Mouse (Mus musculus) embryonic facial prominence, embryonic 10.5 days (tissue): ENCODE measurements at regions not wholly inside any gene's neighbourhood (a gene's known extent, or its start where the extent isn't known, plus 50 kb on each side); places are given as distances from the start of the nearest gene placed in this dataset.

Experiments
- DNase-seq: peaks from one replicate; pipeline ENCODE4 v3.0.0-alpha.2; 2017; ENCODE audit warnings: low spot score
- H3K27ac ChIP-seq: fragments of 300-500 bp; sonication (generic); replicated peaks from 2 replicates; pipeline ENCODE4 v1.5.1; 2016; ENCODE audit warnings: mild to moderate bottlenecking
- H3K27me3 ChIP-seq: fragments of 300-500 bp; sonication (generic); replicated peaks from 2 replicates; pipeline ENCODE4 v1.6.1; 2016; ENCODE audit warnings: low read depth, mild to moderate bottlenecking; ENCODE audit not compliant: poor library complexity, severe bottlenecking
- H3K36me3 ChIP-seq: fragments of 300-500 bp; sonication (generic); replicated peaks from 2 replicates; pipeline ENCODE4 v1.6.1; 2016; ENCODE audit warnings: mild to moderate bottlenecking, moderate library complexity
- H3K4me1 ChIP-seq: fragments of 300-500 bp; sonication (generic); 2 replicates; pipeline ENCODE4 v1.6.1; 2016
- H3K4me3 ChIP-seq: fragments of 300-500 bp; sonication (generic); 2 replicates; pipeline ENCODE4 v1.5.1; 2016; ENCODE audit warnings: mild to moderate bottlenecking, moderate library complexity
- H3K9me3 ChIP-seq: fragments of 300-500 bp; sonication (generic); 2 replicates; pipeline ENCODE4 v1.6.1; 2016; ENCODE audit warnings: mild to moderate bottlenecking
- WGBS: fragments of 180-500 bp; shearing (Covaris S2); methylation state at CpG from one replicate; pipeline ENCODE4 v1.1.7; 2016; 5-methylcytosine and 5-hydroxymethylcytosine counted together

DNA sequence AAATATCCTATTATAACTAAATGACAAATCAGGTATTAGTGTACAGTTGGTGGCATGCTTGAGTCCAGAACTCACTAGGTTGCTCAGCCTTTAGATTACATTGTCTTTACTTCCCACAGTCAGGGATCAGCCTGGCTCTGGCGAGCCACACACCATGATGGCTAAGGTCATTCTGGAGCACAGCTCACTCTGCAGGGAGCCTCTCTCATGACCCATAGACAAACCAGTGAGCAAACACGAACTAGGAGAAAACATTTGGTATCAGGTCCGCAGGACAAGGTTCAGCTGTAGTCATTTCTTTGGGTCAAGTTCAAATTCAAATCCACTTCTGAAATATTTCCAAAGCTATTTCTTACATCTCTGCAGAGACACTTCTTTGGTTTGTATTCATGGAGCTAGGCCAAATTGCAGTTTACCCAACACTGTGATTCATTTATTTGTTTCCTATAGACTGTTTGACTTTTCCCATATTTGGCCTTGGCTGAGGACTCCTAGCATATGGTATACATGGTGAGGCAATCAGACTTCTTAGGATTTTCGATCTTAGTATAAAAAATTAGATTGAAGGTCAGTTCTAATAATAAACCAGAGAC, 64.5 kb upstream of the Eed start:
- no peaks in the 10 kb centered on the region for H3K27me3 ChIP-seq
- H3K4me1 ChIP-seq, result peaks cover 34% of the 10 kb centered on the region
- no peak for DNase-seq
- no peaks in the 10 kb centered on the region for H3K9me3 ChIP-seq
- WGBS, result 79% methylated on average over 4 of the region's 4 CpGs
- H3K4me3 ChIP-seq, result no peak overlapping the region
- no peaks in the 10 kb centered on the region for H3K36me3 ChIP-seq
- no peak overlapping the region for H3K27ac ChIP-seq

DNA sequence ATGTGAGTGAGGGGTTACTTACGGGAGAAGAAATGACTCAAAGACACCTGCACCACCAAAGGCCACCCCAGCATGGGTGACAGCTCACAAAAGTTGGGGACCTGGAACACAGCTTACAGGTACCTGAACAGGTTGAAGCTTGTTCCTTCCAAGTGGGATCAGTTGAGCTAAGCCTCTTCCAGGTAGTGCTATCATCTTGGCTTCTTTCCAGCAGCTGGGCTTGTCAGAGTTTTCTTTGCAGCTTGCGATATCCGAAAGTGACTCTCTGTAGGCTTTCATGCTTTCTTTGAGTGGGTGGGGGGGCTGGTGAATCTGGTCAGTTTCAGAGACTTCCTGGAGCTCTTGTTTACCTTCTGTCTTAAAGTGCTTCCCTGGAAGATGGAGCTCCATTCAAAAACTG, 65.4 kb upstream of the Eed start:
- Histone ChIP-seq H3K27ac (no peak overlapping the region), H3K4me1 (peaks cover 25% of the 10 kb centered on the region), H3K36me3 (no peaks in the 10 kb centered on the region), H3K4me3 (no peak overlapping the region), H3K9me3 (no peaks in the 10 kb centered on the region), H3K27me3 (no peaks in the 10 kb centered on the region)
- 93% methylated on average over 3 of the region's 3 CpGs for WGBS
- no peak for DNase-seq

GRCm38 (mm10) chr7:90046862-90047261, 66.1 kb upstream of the Eed start:
- Histone ChIP-seq H3K4me3 (no peak overlapping the region), H3K4me1 (peaks cover 19% of the 10 kb centered on the region), H3K27ac (no peak overlapping the region), H3K27me3 (no peaks in the 10 kb centered on the region), H3K9me3 (no peaks in the 10 kb centered on the region), H3K36me3 (no peaks in the 10 kb centered on the region)
- no peak for DNase-seq
- 88% methylated on average over 4 of the region's 4 CpGs for WGBS

GRCm38 (mm10) chr7:90048401-90049307, 67.9 kb upstream of the Eed start:
- WGBS, result 75% methylated on average over 10 of the region's 10 CpGs
- Histone ChIP-seq H3K4me1 (peaks cover 13% of the 10 kb centered on the region), H3K27ac (no peak overlapping the region), H3K9me3 (no peaks in the 10 kb centered on the region), H3K27me3 (no peaks in the 10 kb centered on the region), H3K36me3 (no peaks in the 10 kb centered on the region), H3K4me3 (no peak overlapping the region)
- peak; percentile 18 for DNase-seq

DNA sequence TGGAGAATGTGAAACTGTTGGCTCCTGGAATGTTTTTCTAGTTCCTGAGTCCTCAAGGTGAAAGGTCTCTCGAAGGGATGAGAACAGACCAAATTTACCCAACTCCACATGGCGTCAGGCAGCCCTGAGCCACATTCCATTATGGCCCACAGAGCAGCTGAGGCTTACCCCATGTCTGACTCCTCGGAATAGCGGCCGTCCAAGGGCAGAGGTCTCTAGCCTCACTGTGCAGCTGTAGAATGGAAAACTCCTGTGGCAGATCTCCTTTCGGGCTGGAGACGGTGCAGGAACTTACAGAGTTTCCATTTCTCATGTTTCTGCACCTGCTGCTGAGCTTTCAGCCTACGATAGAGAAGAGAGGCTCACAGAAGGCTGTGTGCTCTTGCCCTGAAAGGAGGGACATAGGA, 69.1 kb upstream of the Eed start:
- Histone ChIP-seq H3K36me3 (no peaks in the 10 kb centered on the region), H3K4me1 (peaks cover 19% of the 10 kb centered on the region), H3K27ac (no peak overlapping the region), H3K9me3 (no peaks in the 10 kb centered on the region), H3K4me3 (no peak overlapping the region), H3K27me3 (no peaks in the 10 kb centered on the region)
- 67% methylated on average over 8 of the region's 8 CpGs for WGBS
- DNase-seq, result peak; percentile 20

DNA sequence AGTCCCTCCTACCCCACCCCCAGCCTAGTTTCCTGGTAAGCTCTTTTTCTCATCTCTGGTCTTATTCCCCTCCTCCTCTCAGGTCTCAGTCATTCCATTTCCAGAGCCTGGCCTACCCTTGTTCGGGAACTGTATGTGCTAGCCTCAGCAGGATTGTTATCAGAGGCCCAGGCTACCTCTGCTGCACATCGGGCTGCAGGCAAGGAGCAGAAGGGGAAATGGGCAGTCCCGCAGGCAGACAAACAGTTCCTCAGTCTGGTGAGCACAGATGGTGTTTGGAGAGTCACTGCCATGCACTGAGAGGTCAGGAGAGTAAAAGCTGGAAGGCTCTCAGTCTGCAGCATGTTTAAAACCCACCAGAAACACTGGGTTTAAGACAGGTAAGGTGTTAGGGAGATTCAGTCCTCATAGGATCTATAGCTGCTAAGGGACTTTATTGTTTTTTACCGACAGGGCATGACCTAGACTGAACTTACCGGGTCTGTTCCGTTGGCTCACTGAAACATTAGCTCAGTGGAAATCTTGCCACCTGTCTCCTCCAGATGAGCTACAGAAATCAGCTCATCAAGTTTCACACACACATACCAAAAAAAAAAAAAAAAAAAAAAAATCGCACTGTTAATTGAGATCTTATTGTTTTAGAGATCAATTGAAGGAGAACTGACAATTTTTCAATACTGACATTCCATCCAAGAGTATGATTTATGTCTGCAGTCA, 74.2 kb upstream of the Eed start:
- Histone ChIP-seq H3K4me3 (no peak overlapping the region), H3K4me1 (peaks cover 19% of the 10 kb centered on the region), H3K9me3 (no peaks in the 10 kb centered on the region), H3K27ac (peak overlapping the region; percentile 57), H3K27me3 (no peaks in the 10 kb centered on the region), H3K36me3 (no peaks in the 10 kb centered on the region)
- WGBS, result 42% methylated on average over 7 of the region's 7 CpGs
- peak; percentile 22 for DNase-seq

- Histone ChIP-seq H3K27ac (no peak overlapping the region), H3K27me3 (no peaks in the 10 kb centered on the region), H3K4me1 (peaks cover 23% of the 10 kb centered on the region), H3K4me3 (no peak overlapping the region), H3K9me3 (no peaks in the 10 kb centered on the region), H3K36me3 (no peaks in the 10 kb centered on the region)
- 87% methylated on average over 1 of the region's 1 CpGs for WGBS
- no peak for DNase-seq
These were observed 72.1 kb upstream of the Picalm start for GRCm38 (mm10) chr7:90057947-90058346.

GRCm38 (mm10) chr7:90058636-90059035, 71.4 kb upstream of the Picalm start:
- WGBS, result 84% methylated on average over 4 of the region's 4 CpGs
- DNase-seq, result no peak
- H3K27me3 ChIP-seq, result no peaks in the 10 kb centered on the region

DNA sequence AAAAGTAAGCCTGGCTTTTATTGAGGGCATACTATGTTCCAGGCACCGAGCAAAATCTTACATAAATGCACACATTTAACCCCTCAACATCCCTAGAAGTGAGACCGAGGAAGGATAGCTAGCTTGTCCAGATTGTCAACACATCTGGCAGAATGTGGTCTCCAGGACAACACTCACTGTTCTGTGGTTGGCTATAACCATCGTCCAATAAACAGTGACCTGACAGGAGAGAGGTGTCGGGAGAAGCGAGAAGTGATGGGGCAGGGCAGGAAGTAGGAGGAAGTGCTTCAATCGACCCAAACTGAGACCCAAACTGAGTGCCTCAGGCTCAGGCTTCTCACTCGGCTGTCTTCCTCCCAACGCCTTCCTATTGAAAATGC, 70.8 kb upstream of the Picalm start:
- no peaks in the 10 kb centered on the region for H3K9me3 ChIP-seq
- H3K4me1 ChIP-seq, result peaks cover 19% of the 10 kb centered on the region
- no peak overlapping the region for H3K4me3 ChIP-seq
- H3K27ac ChIP-seq, result no peak overlapping the region
- H3K27me3 ChIP-seq, result no peaks in the 10 kb centered on the region
- DNase-seq, result no peak
- 63% methylated on average over 8 of the region's 8 CpGs for WGBS
- H3K36me3 ChIP-seq, result no peaks in the 10 kb centered on the region

More at GRCm38 (mm10) chr7:90058636-90059035, 71.4 kb upstream of the Picalm start:
- H3K27ac ChIP-seq, result no peak overlapping the region
- peaks cover 22% of the 10 kb centered on the region for H3K4me1 ChIP-seq
- H3K36me3 ChIP-seq, result no peaks in the 10 kb centered on the region
- no peaks in the 10 kb centered on the region for H3K9me3 ChIP-seq
- no peak overlapping the region for H3K4me3 ChIP-seq

DNA sequence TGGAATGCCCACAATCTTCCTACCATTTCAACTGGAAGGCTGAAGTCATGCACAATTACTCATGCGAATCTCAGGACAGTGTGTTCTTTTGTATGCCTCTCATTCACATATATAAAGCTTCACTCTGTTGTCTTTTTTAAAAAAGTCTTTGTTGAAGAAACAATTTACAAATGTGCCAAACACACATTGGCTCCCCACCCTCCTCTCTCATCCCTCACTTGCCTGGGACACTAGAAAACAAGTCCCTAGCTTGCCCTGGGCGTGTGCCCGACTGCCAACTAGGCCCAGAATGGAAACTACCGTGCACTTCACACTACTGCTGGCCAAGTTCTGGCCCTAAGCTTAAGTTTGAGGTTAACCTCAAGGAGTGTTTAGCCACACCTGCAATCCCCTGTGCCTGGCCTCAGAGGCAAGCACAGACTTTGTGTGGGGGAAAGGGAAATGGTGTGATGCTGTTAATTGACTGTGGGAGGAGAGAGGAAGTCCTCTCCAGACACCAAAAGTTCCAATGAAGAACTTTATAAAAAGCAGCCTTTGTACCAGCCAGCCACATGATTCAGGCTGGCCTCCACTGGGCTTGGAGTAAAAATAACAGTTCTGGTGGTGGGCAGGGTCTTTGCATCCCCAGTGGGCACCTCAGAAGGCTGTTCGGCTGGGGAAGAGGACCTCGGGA, 70.2 kb upstream of the Picalm start:
- 0 out of 2 replicates have a peak overlapping the region, but pooled peaks have one; percentile 55 for H3K27ac ChIP-seq
- no peaks in the 10 kb centered on the region for H3K27me3 ChIP-seq
- no peaks in the 10 kb centered on the region for H3K9me3 ChIP-seq
- H3K4me1 ChIP-seq, result peaks cover 17% of the 10 kb centered on the region
- no peak overlapping the region for H3K4me3 ChIP-seq
- DNase-seq, result no peak
- H3K36me3 ChIP-seq, result no peaks in the 10 kb centered on the region
- WGBS, result 67% methylated on average over 6 of the region's 6 CpGs

- H3K36me3 ChIP-seq, result no peaks in the 10 kb centered on the region
- no peak overlapping the region for H3K4me3 ChIP-seq
- peaks cover 13% of the 10 kb centered on the region for H3K4me1 ChIP-seq
- 0 out of 2 replicates have a peak overlapping the region, but pooled peaks have one; percentile 55 for H3K27ac ChIP-seq
- no peak for DNase-seq
- no peaks in the 10 kb centered on the region for H3K27me3 ChIP-seq
- 83% methylated on average over 16 of the region's 16 CpGs for WGBS
- no peaks in the 10 kb centered on the region for H3K9me3 ChIP-seq
These were observed 69.5 kb upstream of the Picalm start for GRCm38 (mm10) chr7:90060343-90061175.
